Mouse (Mus musculus): Measurements from ENCODE around the gene Ssna1. TPM values are rescaled to one million over a fixed set of nuclear protein-coding genes. Genes with fewer than 3 reads are reported as not detected.
A peak's percentile ranks its signal among the peaks of the same experiment; 100 is the strongest.

The Ssna1 gene
- polyA plus RNA-seq, 2 experiments = 76.0 to 145 TPM

GRCm38 (mm10) chr2:25240723-25241437, 31.4 kb downstream of the Ssna1 start:
- Histone ChIP-seq H3K36me3 (replicated peaks; ENCODE audit: control insufficient read depth, insufficient read depth, low read depth) (no peaks in the 10 kb centered on the region), H3K27me3 (ENCODE audit: control insufficient read depth, insufficient read depth, low read length) (peaks cover 22% of the 10 kb centered on the region), H3K27ac (no peak overlapping the region), H3K4me3 (ENCODE audit: insufficient read depth in 1 of 2, low read depth in 2 of 2, low read length in 2 of 2) (peak overlapping the region; percentile 49 to 57), H3K4me1 (replicated peaks; ENCODE audit: control insufficient read depth in 2 of 2, insufficient read depth in 2 of 2, low read length in 1 of 2) (peaks cover 4 to 17% of the 10 kb centered on the region in 2 experiments), H3K4me2 (ENCODE audit: low read depth) (peak overlapping the region; percentile 75), H3K9ac (replicated peaks) (peak overlapping the region; percentile 32), H3K9me3 (ENCODE audit: control insufficient read depth, low read length) (no peaks in the 10 kb centered on the region)
- no peak for TF ChIP-seq EP300 (IDR thresholded peaks at IDR 0.05; ENCODE audit: low read depth)
- no peak for TF ChIP-seq CTCF (IDR thresholded peaks at IDR 0.05; ENCODE audit: low read depth)
- 2% methylated on average over 29 of the region's 29 CpGs for WGBS (ENCODE audit: insufficient replicate concordance)
- DNase-seq (ENCODE audit: low read depth in 3 of 3, low spot score in 3 of 3) = peak; percentile 45 to 52 (median 47)
- peak; percentile 76 for ATAC-seq (ENCODE audit: insufficient read depth)

- Histone ChIP-seq H3K4me3 (ENCODE audit: insufficient read depth in 1 of 2, low read depth in 2 of 2, low read length in 2 of 2) (peak overlapping the region; percentile 49 to 57), H3K36me3 (replicated peaks; ENCODE audit: control insufficient read depth, insufficient read depth, low read depth) (no peaks in the 10 kb centered on the region), H3K9me3 (ENCODE audit: control insufficient read depth, low read length) (no peaks in the 10 kb centered on the region), H3K27me3 (ENCODE audit: control insufficient read depth, insufficient read depth, low read length) (peaks cover 22% of the 10 kb centered on the region), H3K4me2 (ENCODE audit: low read depth) (peak overlapping the region; percentile 75), H3K27ac (no peak overlapping the region), H3K9ac (replicated peaks) (no peak overlapping the region), H3K4me1 (replicated peaks; ENCODE audit: control insufficient read depth in 2 of 2, insufficient read depth in 2 of 2, low read length in 1 of 2) (peaks cover 4 to 17% of the 10 kb centered on the region in 2 experiments)
- TF ChIP-seq EP300 (IDR thresholded peaks at IDR 0.05; ENCODE audit: low read depth) = no peak
- TF ChIP-seq CTCF (IDR thresholded peaks at IDR 0.05; ENCODE audit: low read depth) = no peak
- WGBS (ENCODE audit: insufficient replicate concordance) = 48% methylated on average over 8 of the region's 8 CpGs
- DNase-seq (ENCODE audit: low read depth in 3 of 3, low spot score in 3 of 3) = no peak
- ATAC-seq (ENCODE audit: insufficient read depth) = no peak
These were observed 31.9 kb downstream of the Ssna1 start for GRCm38 (mm10) chr2:25240310-25240709.

GRCm38 (mm10) chr2:25239766-25240165, 32.5 kb downstream of the Ssna1 start:
- Histone ChIP-seq H3K9ac (replicated peaks) (no peak overlapping the region), H3K36me3 (replicated peaks; ENCODE audit: control insufficient read depth, insufficient read depth, low read depth) (no peaks in the 10 kb centered on the region), H3K27me3 (ENCODE audit: control insufficient read depth, insufficient read depth, low read length) (peaks cover 22% of the 10 kb centered on the region), H3K9me3 (ENCODE audit: control insufficient read depth, low read length) (no peaks in the 10 kb centered on the region), H3K4me3 (ENCODE audit: insufficient read depth in 1 of 2, low read depth in 2 of 2, low read length in 2 of 2) (no peak overlapping the region), H3K4me2 (ENCODE audit: low read depth) (no peak overlapping the region), H3K4me1 (replicated peaks; ENCODE audit: control insufficient read depth in 2 of 2, insufficient read depth in 2 of 2, low read length in 1 of 2) (peaks cover 4 to 17% of the 10 kb centered on the region in 2 experiments), H3K27ac (no peak overlapping the region)
- DNase-seq (ENCODE audit: low read depth in 3 of 3, low spot score in 3 of 3) = no peak
- no peak for ATAC-seq (ENCODE audit: insufficient read depth)
- 72% methylated on average over 3 of the region's 3 CpGs for WGBS (ENCODE audit: insufficient replicate concordance)
- TF ChIP-seq EP300 (IDR thresholded peaks at IDR 0.05; ENCODE audit: low read depth) = no peak
- no peak for TF ChIP-seq CTCF (IDR thresholded peaks at IDR 0.05; ENCODE audit: low read depth)

GRCm38 (mm10) chr2:25238106-25238505, 34.1 kb downstream of the Ssna1 start:
- no peak overlapping the region for H3K4me2 ChIP-seq (ENCODE audit: low read depth)
- no peak for DNase-seq (ENCODE audit: low read depth in 3 of 3, low spot score in 3 of 3)
- ATAC-seq (ENCODE audit: insufficient read depth) = no peak
- H3K27me3 ChIP-seq (ENCODE audit: control insufficient read depth, insufficient read depth, low read length) = peaks cover 22% of the 10 kb centered on the region
- H3K36me3 ChIP-seq (replicated peaks; ENCODE audit: control insufficient read depth, insufficient read depth, low read depth) = no peaks in the 10 kb centered on the region
- H3K27ac ChIP-seq = no peak overlapping the region
- no peak for TF ChIP-seq EP300 (IDR thresholded peaks at IDR 0.05; ENCODE audit: low read depth)
- TF ChIP-seq CTCF (IDR thresholded peaks at IDR 0.05; ENCODE audit: low read depth) = no peak
- no peaks in the 10 kb centered on the region for H3K9me3 ChIP-seq (ENCODE audit: control insufficient read depth, low read length)
- H3K4me1 ChIP-seq (replicated peaks; ENCODE audit: control insufficient read depth in 2 of 2, insufficient read depth in 2 of 2, low read length in 1 of 2) = peaks cover 4 to 17% of the 10 kb centered on the region in 2 experiments
- no peak overlapping the region for H3K9ac ChIP-seq (replicated peaks)
- H3K4me3 ChIP-seq (ENCODE audit: insufficient read depth in 1 of 2, low read depth in 2 of 2, low read length in 2 of 2) = no peak overlapping the region

DNA sequence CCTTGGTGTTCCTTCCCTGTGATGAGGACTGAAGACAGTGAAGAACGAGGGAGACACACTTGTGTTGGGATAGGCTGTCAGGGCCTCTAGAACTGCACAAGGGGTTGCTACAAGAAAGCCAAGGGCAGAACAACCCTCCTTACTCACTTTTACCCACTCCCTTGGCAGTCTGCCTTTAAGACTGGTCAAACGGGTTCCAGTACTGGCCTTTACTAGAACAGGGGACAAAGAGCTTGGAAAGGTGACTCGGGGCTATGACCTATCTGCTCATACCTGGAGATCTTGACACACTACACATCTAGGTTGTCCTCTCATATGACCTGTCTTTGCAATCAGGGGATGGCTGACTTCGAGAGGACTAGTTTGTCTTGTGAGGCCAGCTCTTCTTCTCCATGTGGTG, 34.7 kb downstream of the Ssna1 start:
- Histone ChIP-seq H3K4me3 (ENCODE audit: insufficient read depth in 1 of 2, low read depth in 2 of 2, low read length in 2 of 2) (no peak overlapping the region), H3K27ac (no peak overlapping the region), H3K9ac (replicated peaks) (no peak overlapping the region), H3K9me3 (ENCODE audit: control insufficient read depth, low read length) (no peaks in the 10 kb centered on the region), H3K4me1 (replicated peaks; ENCODE audit: control insufficient read depth in 2 of 2, insufficient read depth in 2 of 2, low read length in 1 of 2) (peaks cover 4 to 17% of the 10 kb centered on the region in 2 experiments), H3K27me3 (ENCODE audit: control insufficient read depth, insufficient read depth, low read length) (peaks cover 16% of the 10 kb centered on the region), H3K36me3 (replicated peaks; ENCODE audit: control insufficient read depth, insufficient read depth, low read depth) (no peaks in the 10 kb centered on the region), H3K4me2 (ENCODE audit: low read depth) (no peak overlapping the region)
- ATAC-seq (ENCODE audit: insufficient read depth) = no peak
- no peak for DNase-seq (ENCODE audit: low read depth in 3 of 3, low spot score in 3 of 3)
- TF ChIP-seq EP300 (IDR thresholded peaks at IDR 0.05; ENCODE audit: low read depth) = no peak
- TF ChIP-seq CTCF (IDR thresholded peaks at IDR 0.05; ENCODE audit: low read depth) = no peak
- WGBS (ENCODE audit: insufficient replicate concordance) = 54% methylated on average over 4 of the region's 4 CpGs

Data from liver, embryonic 14.5 days (tissue).